Mouse (Mus musculus): ENCODE measurements at regions not wholly inside any gene's neighbourhood (a gene's known extent, or its start where the extent isn't known, plus 50 kb on each side); places are given as distances from the start of the nearest gene placed in this dataset.
A peak's percentile ranks its signal among the peaks of the same experiment; 100 is the strongest.

GRCm38 (mm10) chr3:60916411-60916810 is 86.2 kb upstream of the P2ry1 start:
- Histone ChIP-seq H3K27ac (ENCODE audit: low read depth, low read length) (no peak overlapping the region), H3K4me1 (replicated peaks; ENCODE audit: control insufficient read depth, insufficient read depth, low read length) (no peaks in the 10 kb centered on the region), H3K36me3 (ENCODE audit: control insufficient read depth, insufficient read depth, low read length) (no peaks in the 10 kb centered on the region), H3K4me3 (ENCODE audit: low read depth, low read length) (no peak overlapping the region), H3K9ac (ENCODE audit: low read depth, low read length) (no peak overlapping the region), H3K27me3 (replicated peaks; ENCODE audit: control insufficient read depth, insufficient read depth, low read length) (no peaks in the 10 kb centered on the region), H3K4me2 (no peak overlapping the region), H3K9me3 (ENCODE audit: control insufficient read depth, low read length) (no peaks in the 10 kb centered on the region)
- DNase-seq (ENCODE audit: low spot score) (no peak), ATAC-seq (replicated peaks; ENCODE audit: low FRiP score) (no peak)
- 58% methylated on average over 1 of the region's 1 CpGs for WGBS

- H3K9me3 ChIP-seq (ENCODE audit: control insufficient read depth, low read length), result no peaks in the 10 kb centered on the region
- no peak for DNase-seq (ENCODE audit: low spot score)
- no peak overlapping the region for H3K9ac ChIP-seq (ENCODE audit: low read depth, low read length)
- no peaks in the 10 kb centered on the region for H3K36me3 ChIP-seq (ENCODE audit: control insufficient read depth, insufficient read depth, low read length)
- H3K27ac ChIP-seq (ENCODE audit: low read depth, low read length), result no peak overlapping the region
- no peak overlapping the region for H3K4me3 ChIP-seq (ENCODE audit: low read depth, low read length)
- no peaks in the 10 kb centered on the region for H3K27me3 ChIP-seq (replicated peaks; ENCODE audit: control insufficient read depth, insufficient read depth, low read length)
- ATAC-seq (replicated peaks; ENCODE audit: low FRiP score), result no peak
- H3K4me2 ChIP-seq, result no peak overlapping the region
- 68% methylated on average over 3 of the region's 3 CpGs for WGBS
- no peaks in the 10 kb centered on the region for H3K4me1 ChIP-seq (replicated peaks; ENCODE audit: control insufficient read depth, insufficient read depth, low read length)
These were observed 85.3 kb upstream of the P2ry1 start for GRCm38 (mm10) chr3:60917271-60917670.

- H3K9ac ChIP-seq (ENCODE audit: low read depth, low read length), result no peak overlapping the region
- H3K27ac ChIP-seq (ENCODE audit: low read depth, low read length), result no peak overlapping the region
- no peaks in the 10 kb centered on the region for H3K36me3 ChIP-seq (ENCODE audit: control insufficient read depth, insufficient read depth, low read length)
- H3K4me1 ChIP-seq (replicated peaks; ENCODE audit: control insufficient read depth, insufficient read depth, low read length), result no peaks in the 10 kb centered on the region
- H3K9me3 ChIP-seq (ENCODE audit: control insufficient read depth, low read length), result no peaks in the 10 kb centered on the region
- H3K4me3 ChIP-seq (ENCODE audit: low read depth, low read length), result no peak overlapping the region
- 79% methylated on average over 9 of the region's 9 CpGs for WGBS
- no peaks in the 10 kb centered on the region for H3K27me3 ChIP-seq (replicated peaks; ENCODE audit: control insufficient read depth, insufficient read depth, low read length)
- ATAC-seq (replicated peaks; ENCODE audit: low FRiP score), result peak; percentile 53
- H3K4me2 ChIP-seq, result no peak overlapping the region
- DNase-seq (ENCODE audit: low spot score), result no peak
These were observed 76.5 kb upstream of the P2ry1 start for GRCm38 (mm10) chr3:60926024-60926547.

- Histone ChIP-seq H3K27me3 (replicated peaks; ENCODE audit: control insufficient read depth, insufficient read depth, low read length) (no peaks in the 10 kb centered on the region), H3K4me1 (replicated peaks; ENCODE audit: control insufficient read depth, insufficient read depth, low read length) (no peaks in the 10 kb centered on the region), H3K4me2 (no peak overlapping the region), H3K27ac (ENCODE audit: low read depth, low read length) (no peak overlapping the region), H3K9ac (ENCODE audit: low read depth, low read length) (no peak overlapping the region), H3K9me3 (ENCODE audit: control insufficient read depth, low read length) (no peaks in the 10 kb centered on the region), H3K36me3 (ENCODE audit: control insufficient read depth, insufficient read depth, low read length) (no peaks in the 10 kb centered on the region), H3K4me3 (ENCODE audit: low read depth, low read length) (no peak overlapping the region)
- no peak for ATAC-seq (replicated peaks; ENCODE audit: low FRiP score)
- WGBS, result 54% methylated on average over 4 of the region's 4 CpGs
- DNase-seq (ENCODE audit: low spot score), result no peak
These were observed 73.7 kb upstream of the P2ry1 start for GRCm38 (mm10) chr3:60928910-60929309.

GRCm38 (mm10) chr3:60934492-60934891 is 68.1 kb upstream of the P2ry1 start:
- WGBS, result 91% methylated on average over 1 of the region's 1 CpGs
- DNase-seq (ENCODE audit: low spot score) (no peak), ATAC-seq (replicated peaks; ENCODE audit: low FRiP score) (no peak)
- Histone ChIP-seq H3K4me1 (replicated peaks; ENCODE audit: control insufficient read depth, insufficient read depth, low read length) (no peaks in the 10 kb centered on the region), H3K4me2 (no peak overlapping the region), H3K4me3 (ENCODE audit: low read depth, low read length) (no peak overlapping the region), H3K9ac (ENCODE audit: low read depth, low read length) (no peak overlapping the region), H3K9me3 (ENCODE audit: control insufficient read depth, low read length) (no peaks in the 10 kb centered on the region), H3K27me3 (replicated peaks; ENCODE audit: control insufficient read depth, insufficient read depth, low read length) (no peaks in the 10 kb centered on the region), H3K27ac (ENCODE audit: low read depth, low read length) (no peak overlapping the region), H3K36me3 (ENCODE audit: control insufficient read depth, insufficient read depth, low read length) (no peaks in the 10 kb centered on the region)

- Histone ChIP-seq H3K4me2 (no peak overlapping the region), H3K4me3 (ENCODE audit: low read depth, low read length) (no peak overlapping the region), H3K27me3 (replicated peaks; ENCODE audit: control insufficient read depth, insufficient read depth, low read length) (no peaks in the 10 kb centered on the region), H3K9me3 (ENCODE audit: control insufficient read depth, low read length) (no peaks in the 10 kb centered on the region), H3K4me1 (replicated peaks; ENCODE audit: control insufficient read depth, insufficient read depth, low read length) (no peaks in the 10 kb centered on the region), H3K27ac (ENCODE audit: low read depth, low read length) (no peak overlapping the region), H3K9ac (ENCODE audit: low read depth, low read length) (no peak overlapping the region), H3K36me3 (ENCODE audit: control insufficient read depth, insufficient read depth, low read length) (no peaks in the 10 kb centered on the region)
- ATAC-seq (replicated peaks; ENCODE audit: low FRiP score) (no peak), DNase-seq (ENCODE audit: low spot score) (no peak)
- WGBS, result 81% methylated on average over 2 of the region's 2 CpGs
These were observed 61.1 kb upstream of the P2ry1 start for GRCm38 (mm10) chr3:60941451-60941850.

GRCm38 (mm10) chr3:60948897-60949296 is 53.7 kb upstream of the P2ry1 start:
- H3K4me3 ChIP-seq (ENCODE audit: low read depth, low read length), result no peak overlapping the region
- no peaks in the 10 kb centered on the region for H3K27me3 ChIP-seq (replicated peaks; ENCODE audit: control insufficient read depth, insufficient read depth, low read length)
- H3K9ac ChIP-seq (ENCODE audit: low read depth, low read length), result no peak overlapping the region
- DNase-seq (ENCODE audit: low spot score), result no peak
- H3K27ac ChIP-seq (ENCODE audit: low read depth, low read length), result no peak overlapping the region
- ATAC-seq (replicated peaks; ENCODE audit: low FRiP score), result no peak
- H3K36me3 ChIP-seq (ENCODE audit: control insufficient read depth, insufficient read depth, low read length), result no peaks in the 10 kb centered on the region
- H3K9me3 ChIP-seq (ENCODE audit: control insufficient read depth, low read length), result no peaks in the 10 kb centered on the region
- H3K4me1 ChIP-seq (replicated peaks; ENCODE audit: control insufficient read depth, insufficient read depth, low read length), result peaks cover under 1% of the 10 kb centered on the region; the same call in 1 of the 2 replicates
- WGBS, result 78% methylated on average over 4 of the region's 4 CpGs
- H3K4me2 ChIP-seq, result no peak overlapping the region

Data from liver, embryonic 11.5 days (tissue).